Mouse (Mus musculus) R1 (cell line): ENCODE measurements around the gene Stard13.
A peak's percentile ranks its signal among the peaks of the same experiment; 100 is the strongest.

Experiments
- DNase-seq: peaks from one replicate; pipeline ENCODE4 v3.0.0-alpha.2; 2018; ENCODE audit warnings: low read depth, low spot score

Stard13 gene

DNA sequence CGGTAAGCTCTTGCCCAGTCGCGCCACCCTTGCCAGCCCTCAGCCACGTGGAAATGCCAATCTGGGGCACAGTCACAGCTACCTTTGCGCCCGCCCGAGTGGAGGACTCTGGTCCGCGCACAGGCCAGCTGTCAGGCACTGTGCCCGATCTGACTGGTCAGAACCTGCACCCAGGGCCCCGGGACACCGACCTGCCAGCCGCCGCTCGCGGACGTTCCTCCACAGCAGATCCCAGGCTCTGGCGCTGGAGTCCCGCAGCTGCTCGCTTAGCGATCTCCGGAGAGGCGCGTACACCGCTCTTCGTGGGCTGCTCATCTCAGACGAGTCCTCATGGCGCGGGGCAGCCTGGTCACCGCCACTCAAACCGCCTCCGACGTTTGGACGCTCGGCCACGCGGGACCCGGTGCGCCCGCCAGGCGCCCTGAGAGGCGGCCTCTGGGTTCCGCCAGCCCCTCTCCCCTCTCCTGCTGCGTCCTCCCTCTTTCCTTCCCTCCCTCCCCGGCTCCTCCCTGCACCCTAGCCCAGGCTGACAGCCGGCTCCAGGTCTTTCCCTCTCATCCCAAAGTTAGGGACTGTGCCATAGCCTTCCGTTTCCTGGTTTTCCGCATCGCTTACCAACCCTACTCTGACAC is at the start of gene Stard13:
Gene Stard13 (minus strand): TSS at position 437 of the 632 bp plus-strand sequence.
- peak; percentile 31 for DNase-seq

GRCm38 (mm10) chr5:151279531-151279930 is 45.9 kb upstream of the Stard13 start:
- no peak for DNase-seq

- DNase-seq: no peak
These were observed 44.3 kb upstream of the Stard13 start for GRCm38 (mm10) chr5:151277927-151278326.

DNA sequence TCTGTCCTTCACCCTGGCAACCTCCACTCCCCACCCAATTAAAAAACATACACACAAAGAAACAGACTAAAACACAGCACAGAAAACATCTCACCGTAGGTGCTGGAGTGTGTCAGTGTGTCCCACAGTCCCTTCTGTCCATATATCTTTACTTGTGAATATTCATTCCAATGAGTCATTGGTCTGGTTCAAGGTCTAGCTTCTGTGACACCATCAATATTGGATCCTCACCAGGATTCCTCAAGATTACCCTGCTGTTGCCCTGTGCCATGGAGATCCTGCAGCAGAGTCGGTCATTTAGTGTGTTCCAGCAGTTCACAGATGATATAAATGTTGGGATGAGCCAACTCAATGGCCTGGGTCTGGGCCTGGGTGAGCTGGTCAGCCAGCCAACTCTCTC is 42.4 kb upstream of the Stard13 start:
- DNase-seq: no peak

GRCm38 (mm10) chr5:151274265-151274664 is 40.6 kb upstream of the Stard13 start:
- no peak for DNase-seq

- no peak for DNase-seq
These were observed 37.2 kb upstream of the Stard13 start for GRCm38 (mm10) chr5:151270815-151271214.

DNA sequence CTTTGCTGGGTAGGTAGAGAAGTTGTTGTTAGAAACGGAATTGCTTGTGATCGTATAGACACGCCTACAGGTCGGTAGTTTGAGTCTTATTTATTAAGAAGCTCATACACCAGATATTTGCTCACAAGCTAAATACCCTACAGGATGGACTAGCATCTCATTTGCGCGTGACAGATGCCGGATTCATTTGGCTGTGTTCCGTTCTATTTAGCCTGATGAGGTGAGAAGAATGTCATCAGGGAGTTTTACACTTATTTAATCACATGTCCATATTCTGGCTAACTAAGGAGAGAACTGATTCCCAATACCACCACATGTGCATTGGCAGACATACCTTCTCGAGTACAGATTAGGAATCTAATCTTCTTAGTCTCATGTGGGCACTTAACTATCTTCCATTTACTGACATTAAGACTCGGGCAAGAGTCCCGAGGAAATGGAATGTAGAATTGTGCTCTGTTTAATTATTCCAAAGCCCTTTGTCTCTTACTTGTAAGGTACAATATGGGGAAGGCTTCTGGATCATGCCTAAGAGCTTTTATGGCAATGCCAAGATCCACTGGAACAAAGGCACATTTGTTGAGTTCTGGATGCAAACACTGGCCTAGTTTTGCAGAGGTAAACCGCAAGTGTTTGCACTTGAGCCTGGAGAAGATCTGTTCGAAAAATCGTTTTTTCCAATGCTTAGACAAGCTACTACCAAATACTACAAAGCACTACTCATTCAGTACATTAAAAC is 33.4 kb upstream of the Stard13 start:
- DNase-seq: no peak

- DNase-seq: no peak
These were observed 27.9 kb upstream of the Stard13 start for GRCm38 (mm10) chr5:151261558-151261957.

DNA sequence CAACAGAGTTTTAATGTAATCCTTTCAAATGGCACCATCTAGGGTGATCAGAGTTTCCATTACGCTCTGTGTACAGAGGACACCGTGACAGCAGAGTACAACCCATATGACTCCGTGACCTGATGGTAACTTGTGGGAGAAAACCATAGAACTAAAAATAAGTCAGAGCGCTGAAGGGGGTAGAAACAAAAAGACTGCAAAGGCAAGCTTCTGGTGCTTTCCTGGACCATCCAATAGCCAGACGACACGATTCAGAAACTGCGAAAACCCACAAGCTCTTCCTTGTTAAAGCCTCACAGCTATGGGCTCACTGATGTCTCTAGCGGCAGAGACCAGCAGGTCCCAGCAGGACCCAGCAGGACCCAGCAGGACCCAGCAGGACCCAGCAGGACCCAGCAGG is 18.6 kb upstream of the Stard13 start:
- DNase-seq: no peak

DNA sequence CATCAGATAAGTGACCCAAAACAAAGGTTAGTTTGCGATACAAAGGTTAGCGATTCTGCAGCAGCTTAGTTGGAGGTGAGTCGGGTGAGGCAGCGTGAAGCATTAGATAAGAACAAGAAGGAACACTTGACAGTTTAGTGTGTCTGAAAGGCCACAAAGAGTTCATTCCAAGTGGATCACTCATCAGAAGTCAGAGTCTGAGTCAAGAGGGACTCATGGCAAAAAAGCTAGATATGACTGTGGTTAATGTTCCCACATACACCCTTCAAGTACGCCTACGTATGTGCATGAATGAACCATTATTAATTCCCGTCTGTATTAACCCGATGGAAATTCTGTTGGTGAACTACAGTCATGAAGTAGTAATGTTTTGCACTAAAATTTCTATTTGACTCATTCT is 18.0 kb upstream of the Stard13 start:
- DNase-seq: no peak

GRCm38 (mm10) chr5:151248671-151249620 is 15.3 kb upstream of the Stard13 start:
- DNase-seq: peak; percentile 10

DNA sequence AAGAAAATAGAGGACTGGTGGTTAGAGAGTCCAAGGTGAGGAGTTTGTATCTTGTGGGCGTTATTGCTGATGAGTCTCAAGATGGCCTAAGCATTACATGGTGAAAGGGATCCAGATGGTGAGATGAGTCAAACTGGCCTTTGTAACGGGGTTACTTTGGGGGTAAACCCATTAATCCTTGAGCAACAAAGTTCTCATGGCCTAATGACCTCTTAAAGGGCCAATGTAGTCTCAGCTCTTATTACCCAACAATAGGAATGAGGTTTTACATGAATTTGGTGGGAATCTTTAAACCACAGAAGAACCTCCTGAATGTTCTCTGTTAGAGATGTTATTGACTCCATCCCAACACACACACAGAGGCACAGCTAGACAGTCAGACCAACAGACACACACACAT is 14.4 kb upstream of the Stard13 start:
- no peak for DNase-seq

- DNase-seq: no peak
These were observed 13.7 kb upstream of the Stard13 start for GRCm38 (mm10) chr5:151247115-151247875.

DNA sequence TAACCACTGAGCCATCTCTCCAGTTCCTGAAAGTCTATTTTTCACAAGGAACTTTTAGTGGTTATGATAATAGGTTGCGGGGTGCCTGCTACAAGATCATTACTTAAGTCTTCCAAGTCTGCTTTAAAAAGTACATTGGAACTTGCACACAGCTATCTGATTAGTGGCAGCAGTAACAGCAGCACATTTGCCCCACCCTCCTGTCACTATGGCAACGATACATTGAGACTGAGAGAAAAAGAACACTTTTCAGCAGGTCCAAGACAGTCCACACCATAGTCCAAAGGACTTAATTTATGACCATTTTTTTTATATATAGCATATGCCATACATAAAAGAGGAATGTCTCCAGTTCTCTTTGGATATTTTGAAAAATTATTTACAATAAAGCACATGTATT is 12.7 kb upstream of the Stard13 start:
- DNase-seq: peak; percentile 49

DNA sequence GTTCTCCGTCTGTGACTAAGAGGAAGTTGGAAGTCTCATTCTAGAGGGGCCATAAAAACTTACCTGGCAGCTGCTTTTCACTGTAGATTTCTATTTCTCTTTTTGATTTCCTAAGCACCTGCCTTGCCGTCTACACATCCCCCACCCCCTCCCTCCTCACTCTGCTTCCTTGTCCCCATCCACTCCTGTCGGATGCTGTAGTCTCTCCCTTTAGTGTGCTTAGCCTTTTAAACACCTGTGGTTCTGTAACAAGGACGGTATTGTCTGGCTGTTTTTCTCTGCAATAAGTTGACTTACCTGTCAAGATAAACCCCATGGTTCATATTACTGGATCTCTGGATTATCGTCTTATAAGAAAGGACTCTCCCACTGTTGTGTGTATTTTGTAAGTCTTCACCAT is 11.9 kb upstream of the Stard13 start:
- no peak for DNase-seq

DNA sequence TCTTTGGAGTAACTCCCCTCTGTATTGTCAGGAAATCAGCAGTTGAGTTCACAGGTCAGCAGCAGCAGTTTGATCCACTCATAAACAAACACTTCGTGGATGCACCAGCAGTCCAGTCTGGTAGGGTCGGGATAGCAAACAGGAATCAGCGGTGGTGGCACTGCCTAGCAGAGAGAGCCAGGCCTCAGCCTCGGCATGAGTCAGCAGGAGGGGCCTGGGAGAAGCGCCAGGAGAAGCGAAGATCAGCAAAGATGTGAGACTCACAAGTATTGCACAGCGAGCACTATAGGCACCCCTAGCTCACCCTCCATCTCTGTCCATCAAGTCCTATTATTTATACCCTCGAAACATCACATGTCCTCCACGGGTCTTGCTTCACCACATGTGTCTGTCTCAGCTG is 5.1 kb upstream of the Stard13 start:
- DNase-seq: no peak

DNA sequence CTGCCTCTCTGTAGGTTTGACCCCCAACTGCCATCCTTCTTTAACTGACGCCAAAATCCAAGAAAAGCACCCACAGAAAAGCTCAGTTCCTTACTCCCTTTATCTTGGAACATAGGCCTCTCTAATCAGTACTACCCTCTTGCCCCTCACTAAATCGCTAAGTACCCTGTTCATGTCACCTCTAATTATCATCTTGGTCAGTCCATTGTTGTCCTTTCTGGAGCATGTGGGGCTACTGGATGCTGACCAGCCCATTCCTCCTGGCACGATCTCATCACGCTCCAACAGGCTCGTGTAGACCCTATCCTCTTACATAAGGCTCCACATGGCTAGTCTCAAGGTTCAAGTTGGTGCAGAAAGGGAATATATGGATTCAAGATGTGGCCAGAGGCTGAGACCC is 2.8 kb upstream of the Stard13 start:
- DNase-seq: no peak

DNA sequence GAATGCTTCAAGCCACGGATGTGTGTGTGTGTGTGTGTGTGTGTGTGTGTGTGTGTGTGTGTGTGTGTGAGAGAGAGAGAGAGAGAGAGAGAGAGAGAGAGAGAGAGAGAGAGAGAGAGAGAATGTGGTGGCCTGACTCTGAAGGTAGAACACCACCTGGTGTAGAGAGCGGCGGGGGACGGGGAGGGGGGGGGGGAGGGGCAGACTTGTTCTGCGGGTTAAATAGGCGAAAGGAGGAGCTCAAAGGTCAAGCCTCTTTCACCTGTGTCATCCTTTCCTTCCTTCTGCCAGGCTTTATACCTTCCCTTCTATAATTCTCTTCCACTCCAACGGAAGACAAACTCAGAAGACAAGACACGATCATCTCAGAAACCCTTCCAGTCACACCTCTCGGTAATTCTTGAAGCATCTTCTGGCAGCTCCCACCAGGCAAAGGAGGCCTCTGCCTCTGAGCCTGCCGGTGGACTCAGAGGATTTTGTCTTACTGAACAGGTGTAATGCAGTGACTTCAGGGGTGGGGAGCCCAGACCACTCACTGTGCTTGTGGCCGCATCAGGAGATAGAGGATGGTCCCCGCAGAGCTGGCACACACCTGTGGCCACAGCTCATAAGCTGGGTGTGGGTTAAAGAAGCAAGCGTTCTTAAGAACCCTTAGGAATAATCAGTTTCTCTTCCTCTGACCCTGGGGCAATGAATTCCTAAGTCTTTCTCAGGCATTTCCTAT is 898 bp downstream of the Stard13 start:
- DNase-seq: no peak

DNA sequence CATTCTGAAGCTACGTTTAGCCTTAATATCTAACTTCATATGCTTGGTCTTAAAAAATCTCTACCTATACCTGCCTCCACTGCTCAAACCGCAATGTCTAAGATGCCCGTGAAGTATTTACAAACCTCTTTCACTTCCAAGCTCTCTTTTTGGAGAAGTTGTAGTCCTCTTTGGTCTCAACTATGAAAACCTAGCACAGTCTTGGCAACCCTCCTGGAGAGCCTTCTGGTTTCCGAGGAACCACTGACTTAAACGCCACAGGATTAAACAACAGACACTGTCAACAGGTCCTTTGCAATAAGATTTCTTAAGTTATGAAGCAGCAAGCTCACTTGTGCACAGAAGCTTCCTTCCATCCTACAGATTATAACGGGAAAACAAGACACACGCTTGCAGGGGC is 1.8 kb downstream of the Stard13 start:
- DNase-seq: no peak

DNA sequence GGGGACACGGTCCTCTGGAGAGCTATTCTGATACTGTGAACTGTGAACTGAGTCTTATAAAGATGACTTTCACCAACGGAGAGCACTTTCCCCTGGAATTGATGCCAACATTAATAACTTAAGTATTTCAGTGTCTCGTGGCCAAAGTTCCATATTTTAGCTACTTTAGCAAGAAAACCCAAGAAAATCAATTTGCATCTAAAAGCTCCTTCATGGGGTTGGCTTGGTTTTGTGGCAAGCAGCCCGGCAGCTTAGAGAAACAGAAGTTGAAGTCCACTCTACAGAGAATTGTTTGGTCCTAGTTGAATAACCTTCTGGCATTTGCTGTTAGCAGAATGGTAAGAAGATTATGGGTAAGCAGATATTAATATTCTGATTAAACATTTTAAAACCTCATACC is 2.2 kb downstream of the Stard13 start:
- no peak for DNase-seq

- DNase-seq: no peak
These were observed 3.2 kb downstream of the Stard13 start for GRCm38 (mm10) chr5:151230427-151230826.
